Mouse (Mus musculus) layer of hippocampus, adult 18-20 months (tissue): ENCODE measurements around the gene Grid1. TPM values are rescaled to one million over a fixed set of nuclear protein-coding genes. Genes with fewer than 3 reads are reported as not detected.

Source experiments
- DNase-seq, 2 experiments: peaks; one replicate each; pipeline ENCODE4 v3.0.0; 2022; ENCODE audit warnings: low spot score in 2 of 2
- long read RNA-seq: library from polyadenylated mRNA; stranded (forward); transcript quantifications from one replicate; pipeline ENCODE4 v2.0.0, GENCODE M21; 2021
- total RNA-seq, 2 experiments: library from RNA; stranded (reverse); gene quantifications; 2 replicates each; pipeline ENCODE4 v1.2.3; 2021

Grid1 gene
- 10 to 100 TPM; 51.1 to 53.0 TPM for total RNA-seq
- long read RNA-seq, partial matches to known transcripts, result 3 of 7 reads
- long read RNA-seq, other reads (novel, unspliced or antisense), result 4 of 7 reads

DNA sequence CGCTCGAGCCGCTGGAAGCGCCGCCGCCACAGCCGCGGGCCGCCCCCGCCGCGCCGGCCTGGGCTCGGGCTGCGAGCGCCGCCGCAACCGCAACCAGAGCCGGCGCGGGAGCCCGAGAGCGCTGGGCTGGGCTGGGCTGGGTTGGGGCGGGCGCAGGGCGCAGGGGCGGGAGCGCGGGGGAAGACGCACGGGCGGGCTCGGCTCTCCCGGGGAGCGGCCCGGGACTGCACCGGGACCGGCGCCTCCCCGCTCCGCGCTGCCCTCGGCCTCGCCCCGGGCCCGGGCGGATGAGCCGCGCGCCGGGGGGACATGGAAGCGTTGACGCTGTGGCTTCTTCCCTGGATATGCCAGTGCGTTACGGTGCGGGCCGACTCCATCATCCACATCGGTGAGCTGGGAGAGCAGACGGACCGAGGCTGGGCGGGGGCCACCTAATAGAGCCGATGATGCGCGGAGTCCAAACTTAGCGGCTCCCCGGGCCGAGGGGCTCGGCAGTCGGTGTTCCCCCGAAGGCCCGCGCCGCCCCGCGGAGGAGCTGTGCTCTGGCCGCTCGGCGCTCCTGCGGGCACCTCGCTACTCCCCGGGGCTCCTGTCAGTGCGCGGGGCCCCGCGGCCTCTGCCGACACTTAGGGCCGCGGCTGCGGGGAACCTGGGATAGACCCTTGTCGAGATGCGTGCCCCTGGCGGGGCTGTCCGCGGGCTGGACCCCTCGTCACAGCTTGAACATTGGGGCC, at the start of gene Grid1:
Gene Grid1, plus strand, starts transcription at position 190 of the 734 bp plus-strand sequence.
- DNase-seq, result peak in 1 of 2 experiments; percentile 64

DNA sequence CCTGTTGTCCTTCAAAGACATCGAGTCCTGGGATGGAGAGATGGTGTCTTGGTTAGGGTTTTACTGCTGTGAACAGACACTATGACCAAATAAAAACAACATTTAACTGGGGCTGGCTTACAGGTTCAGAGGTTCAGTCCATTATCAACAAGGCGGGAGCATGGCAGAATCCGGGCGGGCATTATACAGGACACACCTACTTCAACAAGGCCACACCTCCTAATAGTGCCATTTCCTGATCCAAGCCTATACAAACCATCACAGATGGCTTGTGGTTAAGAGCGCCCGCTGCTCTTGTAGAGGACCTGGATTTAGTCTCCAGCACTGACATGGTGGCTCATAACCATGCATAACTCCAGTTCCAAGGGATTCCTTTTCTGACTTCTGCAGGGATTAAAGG, 49.4 kb upstream of the Grid1 start:
- no peak for DNase-seq

DNA sequence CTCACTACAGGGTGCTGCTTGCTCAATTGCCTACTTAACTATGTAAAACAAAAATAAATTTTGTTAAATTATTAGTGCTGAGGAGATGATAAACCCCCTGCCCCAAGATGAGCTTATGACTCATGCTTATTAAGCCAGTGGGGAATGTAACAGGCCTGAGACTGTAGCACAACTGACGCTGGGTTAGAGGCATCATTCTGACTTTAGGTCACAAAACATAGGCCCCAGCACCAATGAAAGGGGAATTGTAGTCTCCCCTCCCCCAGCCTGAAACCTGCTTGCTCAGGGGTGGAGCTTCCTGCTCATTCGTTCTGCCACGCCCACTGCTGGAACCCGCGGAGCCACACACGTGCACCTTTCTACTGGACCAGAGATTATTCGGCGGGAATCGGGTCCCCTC, 48.3 kb upstream of the Grid1 start:
- no peak for DNase-seq

DNA sequence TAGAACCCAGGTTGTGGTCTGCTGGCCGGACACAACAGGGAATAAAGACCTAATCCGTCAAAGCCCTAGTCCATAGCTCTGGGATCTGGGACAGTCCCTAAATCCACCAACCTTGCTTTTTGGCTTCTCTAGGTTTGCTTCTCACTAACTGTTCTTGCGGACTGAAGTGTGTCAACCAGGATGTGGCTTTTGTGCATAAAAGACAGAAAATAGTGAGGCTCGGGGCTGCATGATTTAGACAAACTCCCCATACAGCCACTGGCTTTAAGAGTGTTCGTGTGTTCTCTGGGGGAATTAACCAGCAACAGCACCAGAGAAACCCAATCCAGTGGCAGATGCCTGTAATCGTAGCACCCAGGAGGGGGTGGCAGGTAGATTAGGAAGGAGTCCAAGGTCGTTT, 47.8 kb upstream of the Grid1 start:
- DNase-seq, result no peak

GRCm38 (mm10) chr14:34773681-34774080, 46.2 kb upstream of the Grid1 start:
- no peak for DNase-seq

GRCm38 (mm10) chr14:34774231-34774630, 45.7 kb upstream of the Grid1 start:
- no peak for DNase-seq

GRCm38 (mm10) chr14:34776719-34777385, 43.1 kb upstream of the Grid1 start:
- DNase-seq, result no peak

DNA sequence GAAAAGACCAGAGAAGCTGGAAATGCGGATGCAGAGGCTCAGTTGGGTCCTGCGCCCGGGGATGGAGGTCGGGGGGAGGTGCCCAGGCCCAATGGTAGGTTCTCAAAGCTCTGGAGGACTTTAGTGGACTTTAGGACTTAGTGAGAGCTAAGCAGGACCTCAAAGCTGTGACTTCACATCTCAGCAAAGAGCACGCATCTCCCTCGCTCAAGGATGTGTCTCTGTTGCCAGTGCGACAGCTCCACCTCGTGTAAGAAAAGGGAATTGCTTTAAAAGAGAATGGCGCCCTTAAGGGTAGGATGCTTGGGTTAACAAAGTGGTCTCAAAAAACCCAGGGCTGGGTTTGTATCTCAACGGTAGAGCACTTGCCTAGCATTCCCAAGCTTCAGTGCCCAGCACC, 42.1 kb upstream of the Grid1 start:
- peak in 1 of 2 experiments; percentile 70 for DNase-seq

GRCm38 (mm10) chr14:34778760-34779159, 41.1 kb upstream of the Grid1 start:
- no peak for DNase-seq

- no peak for DNase-seq
Measured at GRCm38 (mm10) chr14:34793406-34794037, 26.4 kb upstream of the Grid1 start.

DNA sequence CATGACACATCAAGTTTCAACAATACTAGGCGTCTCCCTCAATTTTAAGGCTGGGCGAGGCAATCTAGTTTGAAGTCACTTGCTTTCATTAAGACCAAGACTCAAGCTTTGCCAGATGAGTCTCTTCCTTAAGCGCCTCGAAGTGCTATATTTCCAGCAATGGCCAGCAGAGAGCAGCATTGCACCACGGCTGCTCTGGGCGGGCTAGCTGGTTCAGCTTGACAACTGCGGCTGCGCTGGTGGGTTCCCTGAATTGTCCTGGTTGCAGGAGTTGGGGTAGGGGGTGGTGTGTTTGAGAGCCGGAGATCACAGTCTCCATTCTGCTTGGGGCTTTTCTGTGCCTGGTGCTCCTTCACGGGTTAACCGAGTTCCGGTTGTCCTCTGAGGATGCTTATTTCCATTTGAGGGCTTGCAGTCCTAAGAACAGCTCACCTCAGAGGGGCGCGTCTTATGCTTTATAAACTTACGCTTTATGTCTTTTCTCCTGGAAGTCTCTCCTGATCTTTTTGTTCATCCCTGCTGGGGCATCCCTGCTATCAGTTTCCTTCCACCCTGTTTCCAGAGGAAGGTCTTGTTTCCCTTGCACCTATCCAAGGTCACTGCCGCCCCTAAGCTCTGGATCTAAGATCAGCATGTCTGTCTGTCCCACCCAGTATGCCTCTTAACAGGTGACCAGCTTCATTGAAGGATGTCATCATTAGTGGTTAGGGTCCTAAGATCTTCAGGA, 9.0 kb upstream of the Grid1 start:
- DNase-seq, result peak; percentile 76 to 86

DNA sequence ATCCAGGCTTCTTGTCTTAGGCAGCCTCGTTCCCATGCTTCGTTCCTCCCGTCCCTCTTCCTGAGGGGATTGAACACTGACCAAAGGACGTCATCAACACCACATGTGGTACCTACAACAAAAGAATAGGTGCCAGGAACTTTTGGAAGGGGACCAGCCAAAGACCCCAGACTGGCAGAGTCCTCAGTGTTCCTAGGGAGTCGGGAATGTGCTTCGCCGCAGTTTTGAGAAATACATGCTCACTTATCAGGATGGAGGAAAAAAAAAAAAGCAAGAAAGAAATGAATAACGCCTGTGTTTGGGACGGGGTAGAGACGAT, 8.5 kb upstream of the Grid1 start:
- DNase-seq, result no peak

DNA sequence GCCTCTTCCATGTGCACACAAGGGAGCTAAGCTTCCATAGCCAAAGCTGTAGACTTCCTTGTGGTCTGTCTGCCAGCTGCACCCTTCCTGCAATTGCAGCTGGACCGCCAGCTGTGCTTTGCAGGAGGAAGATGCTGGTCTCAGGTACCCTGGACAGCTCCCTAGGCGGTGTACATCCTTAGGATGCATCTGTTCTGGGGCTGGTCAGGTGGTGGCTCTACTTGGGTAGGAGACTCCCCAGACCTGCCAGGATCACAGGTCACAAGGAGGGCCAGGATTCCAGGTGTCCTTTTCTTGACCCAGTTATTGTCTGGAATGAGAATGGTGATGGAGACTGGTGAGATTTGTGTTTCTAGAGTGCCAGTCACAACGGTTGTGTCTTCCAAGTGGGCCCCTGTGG, 3.6 kb upstream of the Grid1 start:
- peak in 1 of 2 experiments; percentile 0 for DNase-seq

DNA sequence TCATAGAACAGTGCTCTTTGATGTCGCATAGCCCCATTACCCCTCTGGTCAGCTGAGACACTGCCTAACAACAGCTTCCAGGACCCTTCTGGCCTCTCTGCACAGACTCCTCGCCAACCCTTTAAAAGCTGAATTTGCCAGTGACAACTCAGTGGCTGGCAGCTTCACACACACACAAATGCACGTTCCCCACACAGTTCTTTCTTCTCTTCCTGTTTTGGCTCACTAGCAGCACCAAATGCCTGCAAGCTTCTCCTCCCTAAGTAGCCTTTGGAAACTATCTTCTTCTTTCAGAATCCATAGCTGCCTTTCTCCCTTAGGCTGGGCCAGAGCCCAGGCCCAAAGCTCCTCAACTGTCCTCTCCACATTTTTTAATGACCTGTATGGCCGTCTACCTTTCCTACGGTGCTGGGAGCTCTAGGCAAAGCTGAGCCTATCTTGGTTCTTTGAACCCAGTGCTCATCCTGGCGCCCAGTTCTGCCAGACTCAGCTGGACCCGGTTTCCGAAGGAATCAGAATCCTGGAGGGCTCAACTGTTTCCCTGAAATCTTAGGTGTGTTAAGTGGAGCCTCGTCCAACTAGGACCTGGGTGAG, 1.4 kb upstream of the Grid1 start:
- DNase-seq, result peak in 1 of 2 experiments; percentile 14

GRCm38 (mm10) chr14:34819121-34819918, 588 bp upstream of the Grid1 start:
- DNase-seq, result peak in 1 of 2 experiments; percentile 60

GRCm38 (mm10) chr14:34820653-34821005, 721 bp downstream of the Grid1 start:
- peak in 1 of 2 experiments; percentile 48 for DNase-seq

- peak in 1 of 2 experiments; percentile 5 for DNase-seq
Measured at GRCm38 (mm10) chr14:34821131-34821790, 1.4 kb downstream of the Grid1 start.

- DNase-seq, result peak; percentile 64 to 87
Measured at GRCm38 (mm10) chr14:34823136-34823535, 3.2 kb downstream of the Grid1 start.

DNA sequence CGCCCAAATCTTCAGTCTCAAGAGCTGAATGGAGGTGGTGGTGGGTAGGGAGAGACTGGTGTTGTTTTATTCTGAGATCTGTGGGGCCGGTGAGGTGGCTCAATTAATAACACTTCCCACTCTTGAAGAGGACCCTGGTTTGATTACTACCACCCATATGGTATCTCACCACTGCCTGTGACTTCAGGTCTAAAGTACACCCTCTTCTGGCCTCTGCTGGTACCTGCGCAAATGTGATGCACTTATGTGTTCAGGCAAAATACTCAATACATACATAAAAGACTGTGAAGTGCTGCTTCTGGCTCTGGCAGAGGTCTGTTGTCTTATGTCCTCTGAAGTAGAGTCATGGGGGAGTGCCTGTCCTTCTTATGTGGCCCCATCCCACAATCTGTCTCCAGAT, 4.3 kb downstream of the Grid1 start:
- DNase-seq, result no peak

DNA sequence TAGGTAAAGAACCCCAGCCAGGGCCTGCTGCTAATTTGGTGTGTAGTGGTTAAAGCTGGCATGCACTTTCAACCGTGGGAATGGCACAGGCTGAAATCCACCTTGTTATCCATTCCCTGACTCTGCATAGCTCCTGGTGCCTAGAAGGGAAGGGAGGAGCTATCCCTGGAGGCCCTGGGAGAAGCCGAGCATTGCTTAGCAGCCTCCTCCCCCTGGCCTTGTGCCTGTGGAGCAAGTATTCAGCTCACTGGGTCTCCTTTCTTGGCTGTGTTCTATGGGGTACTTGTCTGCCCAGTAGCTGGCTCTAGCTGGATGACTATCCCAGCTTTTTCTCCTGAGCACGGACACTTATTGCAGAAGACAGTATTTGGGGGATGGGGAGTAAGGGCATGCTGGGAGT, 6.0 kb downstream of the Grid1 start:
- no peak for DNase-seq
